Mouse (Mus musculus) erythroblast, embryonic 14.5 days (primary cell): ENCODE measurements around the gene Pttg1ip. TPM values are rescaled to one million over a fixed set of nuclear protein-coding genes. Genes with fewer than 3 reads are reported as not detected.

Source experiments
- H3K27me3 ChIP-seq: 2 replicates; pipeline ENCODE4 v1.6.1; 2012; ENCODE audit warnings: inconsistent platforms; ENCODE audit not compliant: control insufficient read depth
- H3K36me3 ChIP-seq: 2 replicates; pipeline ENCODE4 v1.6.1; 2012; ENCODE audit warnings: mild to moderate bottlenecking, inconsistent platforms; ENCODE audit not compliant: control insufficient read depth
- H3K4me1 ChIP-seq: 2 replicates; pipeline ENCODE4 v1.6.1; 2012; ENCODE audit warnings: inconsistent platforms; ENCODE audit not compliant: control insufficient read depth
- H3K4me3 ChIP-seq: replicated peaks from 2 replicates; pipeline ENCODE3; 2012; ENCODE audit warnings: moderate library complexity, mild to moderate bottlenecking, inconsistent platforms
- H3K9me3 ChIP-seq: 2 replicates; pipeline ENCODE4 v1.6.1; 2012; ENCODE audit warnings: low read length, inconsistent platforms, mixed read lengths; ENCODE audit not compliant: control insufficient read depth
- GATA1 ChIP-seq: IDR thresholded peaks from 2 replicates; pipeline ENCODE4 v1.6.1; 2012; ENCODE audit warnings: low read length, inconsistent platforms, mixed read lengths
- TAL1 ChIP-seq: IDR thresholded peaks from 3 replicates; pipeline ENCODE4 v1.6.1; 2012; ENCODE audit warnings: low read length, inconsistent platforms, mixed read lengths
- polyA plus RNA-seq: library from polyadenylated mRNA; stranded (reverse); fragments of >175 nt; gene quantifications from 2 replicates; pipeline ENCODE4 v1.2.3, GENCODE M21; 2012

The Pttg1ip gene
- polyA plus RNA-seq, 1 experiment, result 9.7 TPM

DNA sequence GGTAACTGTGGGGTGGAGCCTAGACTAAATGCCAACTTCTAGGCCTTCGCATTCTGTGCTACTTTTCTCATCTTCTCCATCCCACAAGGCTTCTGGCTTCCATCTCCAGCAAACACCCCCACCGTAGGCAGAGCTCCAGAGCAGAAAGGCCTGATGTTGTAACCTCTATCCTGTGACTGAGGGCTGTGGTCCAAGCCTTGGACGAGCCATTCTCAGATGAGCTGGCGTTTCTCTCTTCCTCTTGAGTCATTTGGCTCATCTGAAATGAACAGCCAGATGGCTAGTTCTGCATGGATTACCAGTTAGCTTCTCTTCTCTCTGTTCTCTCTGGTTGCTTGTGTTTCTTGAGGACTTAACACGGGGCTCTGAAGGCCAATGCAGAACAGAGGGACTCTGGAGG is 36.6 kb upstream of the Pttg1ip start:
- Histone ChIP-seq H3K9me3 (no peaks in the 10 kb centered on the region), H3K4me3 (no peak overlapping the region), H3K36me3 (no peaks in the 10 kb centered on the region; the same call in 1 of the 2 replicates)

DNA sequence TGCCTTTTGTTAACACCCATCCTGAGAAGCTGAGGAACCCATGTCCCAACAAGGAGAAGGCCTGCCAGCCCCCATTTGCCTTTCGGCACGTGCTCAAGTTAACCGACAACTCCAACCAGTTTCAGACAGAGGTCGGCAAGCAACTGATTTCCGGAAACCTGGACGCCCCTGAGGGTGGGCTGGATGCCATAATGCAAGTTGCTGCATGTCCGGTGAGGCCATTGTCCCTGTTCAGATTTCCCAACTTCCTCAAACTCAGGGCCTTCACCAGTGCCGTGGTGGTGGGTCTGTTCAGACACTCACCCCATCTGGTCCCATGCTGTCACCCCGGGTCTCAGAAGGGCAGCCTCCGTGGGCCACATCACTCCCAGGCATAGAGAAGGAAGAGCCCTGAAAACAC is 32.9 kb upstream of the Pttg1ip start:
- no peaks in the 10 kb centered on the region for H3K4me1 ChIP-seq
- no peaks in the 10 kb centered on the region for H3K27me3 ChIP-seq
- TF ChIP-seq TAL1, result no peak
- no peak for TF ChIP-seq GATA1
- H3K4me3 ChIP-seq, result no peak overlapping the region
- H3K9me3 ChIP-seq, result no peaks in the 10 kb centered on the region
- no peaks in the 10 kb centered on the region; the same call in 1 of the 2 replicates for H3K36me3 ChIP-seq

More for the DNA sequence above, 36.6 kb upstream of the Pttg1ip start:
- TF ChIP-seq GATA1, result no peak
- no peak for TF ChIP-seq TAL1
- no peaks in the 10 kb centered on the region for H3K27me3 ChIP-seq
- H3K4me1 ChIP-seq, result no peaks in the 10 kb centered on the region

DNA sequence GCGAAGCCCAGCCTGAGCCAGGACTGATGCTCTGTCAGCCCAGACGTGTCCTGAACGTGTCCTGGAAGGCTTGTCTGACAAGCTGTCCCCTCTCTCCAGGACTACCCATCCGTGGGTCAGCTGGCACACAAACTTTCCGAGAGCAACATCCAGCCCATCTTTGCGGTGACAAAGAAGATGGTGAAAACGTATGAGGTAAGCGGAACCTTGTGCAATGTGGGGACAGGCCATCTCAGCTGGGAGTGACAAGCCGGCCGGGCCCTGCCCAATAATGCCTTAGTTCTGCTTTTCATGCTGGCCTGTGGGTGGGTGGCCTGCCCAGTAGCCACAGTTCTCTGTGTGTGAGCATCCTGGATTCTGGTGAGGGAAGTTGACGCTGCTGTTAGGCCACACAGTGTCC is 30.6 kb upstream of the Pttg1ip start:
- Histone ChIP-seq H3K4me3 (no peak overlapping the region), H3K9me3 (no peaks in the 10 kb centered on the region), H3K27me3 (no peaks in the 10 kb centered on the region), H3K4me1 (no peaks in the 10 kb centered on the region), H3K36me3 (no peaks in the 10 kb centered on the region; the same call in 1 of the 2 replicates)
- no peak for TF ChIP-seq GATA1
- no peak for TF ChIP-seq TAL1

DNA sequence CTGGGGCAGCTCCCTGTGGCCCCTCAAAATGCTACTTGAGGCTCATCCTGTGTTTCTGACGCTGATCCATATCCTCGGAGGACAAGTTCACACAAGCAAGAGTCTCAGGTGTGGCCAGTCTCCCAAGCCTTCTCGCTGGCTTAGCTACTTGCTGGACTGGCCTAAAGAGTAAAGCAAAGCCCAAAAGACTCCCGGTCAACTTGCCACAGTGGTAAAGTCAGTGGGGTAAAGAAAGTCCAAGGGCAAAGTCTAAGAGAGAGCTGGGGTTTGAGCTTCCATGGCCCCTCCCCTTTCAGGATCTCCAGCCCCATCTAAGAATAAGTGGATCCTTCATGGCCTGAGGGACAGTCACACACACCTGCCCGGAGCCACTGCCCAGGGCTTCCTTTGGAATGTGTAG is 29.4 kb upstream of the Pttg1ip start:
- Histone ChIP-seq H3K9me3 (no peaks in the 10 kb centered on the region), H3K4me3 (no peak overlapping the region), H3K27me3 (no peaks in the 10 kb centered on the region), H3K4me1 (no peaks in the 10 kb centered on the region), H3K36me3 (no peaks in the 10 kb centered on the region; the same call in 1 of the 2 replicates)
- TF ChIP-seq TAL1, result no peak
- no peak for TF ChIP-seq GATA1

DNA sequence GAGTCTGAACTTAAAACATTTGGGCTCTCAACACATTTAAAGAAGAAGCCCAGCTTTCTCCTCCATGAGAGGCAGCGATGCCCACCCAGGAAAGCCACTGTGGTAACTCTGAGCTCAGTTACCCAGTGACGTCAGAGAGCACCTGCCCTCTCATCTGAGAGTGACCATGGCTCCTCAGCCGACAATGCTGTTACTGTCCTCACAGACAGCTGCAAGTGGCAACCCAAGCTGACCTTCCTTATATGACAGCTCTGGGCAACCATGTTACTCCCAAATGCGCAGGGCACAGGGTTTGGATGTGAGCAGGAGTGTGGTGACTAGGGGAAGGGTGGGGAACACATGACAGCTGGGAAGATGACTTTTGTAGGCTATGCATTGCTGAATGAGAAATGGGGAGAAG is 28.2 kb upstream of the Pttg1ip start:
- H3K27me3 ChIP-seq, result no peaks in the 10 kb centered on the region
- no peaks in the 10 kb centered on the region for H3K9me3 ChIP-seq
- H3K36me3 ChIP-seq, result no peaks in the 10 kb centered on the region; the same call in 1 of the 2 replicates
- TF ChIP-seq GATA1 (no peak), TAL1 (no peak)
- H3K4me1 ChIP-seq, result no peaks in the 10 kb centered on the region
- H3K4me3 ChIP-seq, result no peak overlapping the region

DNA sequence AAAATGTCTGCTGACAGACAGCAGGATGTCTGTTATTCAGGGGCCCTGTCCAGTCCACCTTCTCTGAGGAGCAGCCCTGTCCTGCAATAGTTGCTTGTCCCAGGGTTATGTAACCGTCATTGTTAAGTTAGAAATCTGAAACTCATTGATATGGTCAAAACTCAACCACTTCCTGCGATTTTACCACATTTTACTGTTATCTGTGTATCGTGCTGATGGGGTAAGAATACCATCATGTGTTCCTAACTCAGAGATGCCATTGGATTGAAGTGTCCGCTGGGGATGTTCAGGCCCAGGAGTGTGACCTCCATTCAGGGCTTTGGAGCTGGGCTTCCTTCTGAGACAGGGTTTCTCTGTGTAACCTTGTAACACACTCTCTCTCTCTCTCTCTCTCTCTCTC is 26.6 kb upstream of the Pttg1ip start:
- Histone ChIP-seq H3K27me3 (no peaks in the 10 kb centered on the region), H3K4me3 (no peak overlapping the region), H3K9me3 (no peaks in the 10 kb centered on the region), H3K36me3 (no peaks in the 10 kb centered on the region; the same call in 1 of the 2 replicates), H3K4me1 (peaks cover 1% of the 10 kb centered on the region; the same call in 1 of the 2 replicates)
- TF ChIP-seq GATA1 (no peak), TAL1 (no peak)

DNA sequence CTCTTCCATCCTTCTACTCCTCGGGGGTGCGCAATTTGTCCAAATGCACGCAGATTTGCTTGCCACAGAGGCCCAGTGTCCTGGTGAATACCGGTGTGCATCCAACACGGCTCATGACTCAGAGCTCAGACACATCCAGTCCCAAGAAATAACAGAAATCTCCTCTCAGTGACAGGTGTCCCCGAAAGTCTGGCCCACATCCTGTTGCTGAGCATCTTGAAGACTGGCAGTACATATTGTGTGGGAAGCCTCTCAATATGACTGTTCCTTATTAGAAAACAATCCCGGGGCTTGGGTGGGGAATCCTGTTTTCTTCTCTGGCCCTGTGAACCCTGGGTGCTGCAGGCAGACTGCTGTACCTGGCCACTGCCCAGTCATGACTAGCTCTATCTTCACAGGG is 24.9 kb upstream of the Pttg1ip start:
- H3K4me3 ChIP-seq, result no peak overlapping the region
- H3K27me3 ChIP-seq, result no peaks in the 10 kb centered on the region
- H3K36me3 ChIP-seq, result no peaks in the 10 kb centered on the region
- H3K4me1 ChIP-seq, result peaks cover 17% of the 10 kb centered on the region
- no peak for TF ChIP-seq TAL1
- TF ChIP-seq GATA1, result no peak
- H3K9me3 ChIP-seq, result no peaks in the 10 kb centered on the region

DNA sequence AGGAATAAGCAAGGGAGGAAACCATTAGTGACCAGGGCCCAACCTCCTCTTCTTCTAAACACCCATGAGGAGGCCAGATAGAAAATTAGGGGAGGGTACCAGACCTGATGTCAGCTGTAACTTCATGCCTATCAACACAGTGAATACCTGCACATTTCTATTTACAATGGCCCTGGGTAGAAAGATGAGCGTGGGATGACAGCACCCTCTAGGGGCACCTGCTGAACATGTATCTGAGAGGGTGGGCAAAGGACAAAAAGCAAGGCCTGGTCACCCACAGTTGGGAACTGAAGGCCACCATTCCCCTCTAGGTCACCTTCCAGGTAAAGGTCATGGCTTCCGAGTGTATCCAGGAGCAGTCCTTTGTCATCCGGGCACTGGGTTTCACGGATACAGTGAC is 23.9 kb upstream of the Pttg1ip start:
- Histone ChIP-seq H3K4me3 (no peak overlapping the region), H3K4me1 (peaks cover 21% of the 10 kb centered on the region), H3K9me3 (no peaks in the 10 kb centered on the region), H3K27me3 (no peaks in the 10 kb centered on the region), H3K36me3 (no peaks in the 10 kb centered on the region)
- TF ChIP-seq TAL1 (no peak), GATA1 (no peak)

DNA sequence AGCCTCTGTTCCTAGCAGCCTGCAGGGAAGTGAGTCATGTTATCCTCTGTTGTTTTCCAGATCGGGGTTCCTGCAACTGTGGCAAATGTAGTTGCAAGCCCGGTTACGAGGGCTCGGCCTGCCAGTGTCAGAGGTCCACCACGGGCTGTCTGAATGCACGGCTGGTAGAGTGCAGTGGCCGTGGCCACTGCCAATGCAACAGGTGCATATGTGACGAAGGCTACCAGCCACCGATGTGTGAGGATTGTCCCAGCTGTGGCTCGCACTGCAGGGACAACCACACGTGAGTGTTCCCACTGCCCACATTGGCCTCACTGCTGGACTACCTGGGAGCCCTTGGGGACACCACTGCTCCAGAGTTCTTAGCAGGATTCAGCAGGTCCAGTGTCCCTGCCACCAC is 21.4 kb upstream of the Pttg1ip start:
- TF ChIP-seq GATA1 (no peak), TAL1 (no peak)
- Histone ChIP-seq H3K9me3 (no peaks in the 10 kb centered on the region), H3K27me3 (no peaks in the 10 kb centered on the region), H3K4me1 (peaks cover 32% of the 10 kb centered on the region), H3K4me3 (no peak overlapping the region), H3K36me3 (no peaks in the 10 kb centered on the region)

DNA sequence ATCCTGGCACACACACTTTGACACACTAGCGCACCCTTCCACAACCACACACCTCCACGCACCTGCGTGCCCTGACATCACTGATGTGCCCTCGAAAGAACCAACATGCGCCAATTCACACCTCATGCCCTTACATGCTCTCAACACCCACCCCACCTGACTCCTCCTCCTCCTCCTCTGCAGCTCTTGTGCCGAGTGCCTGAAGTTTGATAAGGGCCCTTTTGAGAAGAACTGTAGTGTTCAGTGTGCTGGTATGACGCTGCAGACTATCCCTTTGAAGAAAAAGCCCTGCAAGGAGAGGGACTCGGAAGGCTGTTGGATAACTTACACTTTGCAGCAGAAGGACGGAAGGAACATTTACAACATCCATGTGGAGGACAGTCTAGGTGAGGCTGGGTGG is 20.7 kb upstream of the Pttg1ip start:
- Histone ChIP-seq H3K9me3 (no peaks in the 10 kb centered on the region), H3K27me3 (no peaks in the 10 kb centered on the region), H3K4me3 (no peak overlapping the region), H3K4me1 (peaks cover 38% of the 10 kb centered on the region), H3K36me3 (no peaks in the 10 kb centered on the region)
- no peak for TF ChIP-seq GATA1
- TF ChIP-seq TAL1, result no peak
